Mouse (Mus musculus): Measurements from ENCODE around the gene Lat2.

The Lat2 gene

GRCm38 (mm10) chr5:134571730-134572507 is 42.9 kb downstream of the Lat2 start:
- DNase-seq (ENCODE audit: low read depth, low spot score), result peak; percentile 68

- no peak for DNase-seq (ENCODE audit: low read depth, low spot score)
Observed at GRCm38 (mm10) chr5:134568964-134569491, 45.8 kb downstream of the Lat2 start.

- peak; percentile 68 for DNase-seq (ENCODE audit: low read depth, low spot score)
Observed at GRCm38 (mm10) chr5:134568030-134568429, 46.8 kb downstream of the Lat2 start.

GRCm38 (mm10) chr5:134567445-134567844 is 47.4 kb downstream of the Lat2 start:
- DNase-seq (ENCODE audit: low read depth, low spot score), result no peak

- DNase-seq (ENCODE audit: low read depth, low spot score), result no peak
Observed at GRCm38 (mm10) chr5:134565696-134566095, 49.1 kb downstream of the Lat2 start.

DNA sequence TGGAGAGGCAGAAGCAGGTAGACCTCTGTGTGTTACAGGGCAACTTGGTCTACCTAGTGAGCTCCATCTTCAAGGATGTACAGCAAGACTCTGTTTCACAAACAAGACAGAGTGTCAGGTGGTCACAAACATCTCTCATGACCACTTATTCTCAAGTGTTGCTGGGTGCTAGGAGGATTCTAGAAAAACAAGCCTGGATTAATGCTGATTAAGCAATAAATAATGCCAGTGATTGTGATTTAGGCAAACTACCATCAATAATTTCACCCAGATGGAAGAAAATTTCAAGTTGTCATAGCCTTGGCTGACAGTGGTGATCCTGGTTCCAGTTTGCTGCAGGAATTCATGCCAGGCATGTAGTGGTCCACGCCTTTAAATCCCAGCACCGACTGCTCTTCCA is 50.6 kb downstream of the Lat2 start:
- no peak for DNase-seq (ENCODE audit: low read depth, low spot score)

DNA sequence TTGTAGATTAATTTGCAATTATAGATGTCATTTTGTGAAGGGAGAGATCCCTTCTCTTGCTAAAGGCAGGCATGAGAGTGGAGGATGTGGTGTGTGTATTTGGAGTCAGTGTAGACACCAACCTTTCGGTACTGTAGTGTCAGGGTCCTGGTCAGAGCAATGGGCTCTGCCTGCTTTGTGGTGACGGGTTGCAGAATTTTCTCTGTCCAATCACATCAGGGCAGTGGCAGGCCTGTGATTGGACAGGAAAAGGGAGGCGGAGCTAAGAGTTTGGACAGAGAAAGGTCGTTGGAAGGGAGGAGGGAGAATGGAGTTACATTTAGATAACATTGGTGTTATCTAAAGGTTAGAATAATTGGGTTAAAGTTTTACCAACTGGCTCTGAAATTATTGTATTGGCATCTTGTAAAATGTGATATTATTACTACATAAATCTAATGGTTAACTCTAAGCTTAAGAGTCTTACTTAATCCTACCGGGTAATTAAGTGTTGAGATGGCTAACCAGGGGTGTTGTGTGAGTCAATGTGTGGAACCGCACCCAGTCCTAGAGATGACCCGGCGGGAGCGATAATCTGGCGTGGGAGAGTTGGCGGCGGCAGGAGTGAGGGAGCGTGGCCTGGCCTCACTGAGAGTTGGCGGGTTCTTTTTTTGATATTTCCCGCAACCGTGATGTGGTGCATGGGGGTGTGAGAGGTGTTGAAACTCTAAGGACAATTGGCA is 54.2 kb downstream of the Lat2 start:
- DNase-seq (ENCODE audit: low read depth, low spot score), result peak; percentile 64

DNA sequence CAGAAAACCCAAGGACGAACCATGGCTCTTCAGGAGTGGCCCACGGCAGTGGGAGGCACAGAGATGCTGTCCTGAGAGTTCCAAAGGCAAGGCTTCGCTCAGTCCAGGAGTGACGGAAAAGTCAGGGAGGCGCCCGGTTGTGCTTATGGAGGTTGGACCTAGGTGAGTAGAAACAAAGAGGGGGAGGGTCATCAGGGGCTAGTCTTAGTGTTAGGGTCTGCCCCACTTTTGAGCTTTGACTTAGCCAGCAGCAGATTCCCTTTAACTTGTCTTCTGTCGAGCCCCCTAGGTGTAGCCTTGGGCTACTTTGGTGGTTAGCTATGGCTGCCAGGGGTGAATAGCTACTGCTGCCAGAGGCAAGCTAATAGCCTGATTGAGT is 54.8 kb downstream of the Lat2 start, which contains the start of gene Syna:
Gene Syna, minus strand, starts transcription at position 101 of the 379 bp plus-strand sequence.
- no peak for DNase-seq (ENCODE audit: low read depth, low spot score)

- no peak for DNase-seq (ENCODE audit: low read depth, low spot score)
Observed at GRCm38 (mm10) chr5:134555463-134556164, 59.2 kb downstream of the Lat2 start.

- DNase-seq (ENCODE audit: low read depth, low spot score), result no peak
Observed at GRCm38 (mm10) chr5:134553951-134554546, 60.8 kb downstream of the Lat2 start.

DNA sequence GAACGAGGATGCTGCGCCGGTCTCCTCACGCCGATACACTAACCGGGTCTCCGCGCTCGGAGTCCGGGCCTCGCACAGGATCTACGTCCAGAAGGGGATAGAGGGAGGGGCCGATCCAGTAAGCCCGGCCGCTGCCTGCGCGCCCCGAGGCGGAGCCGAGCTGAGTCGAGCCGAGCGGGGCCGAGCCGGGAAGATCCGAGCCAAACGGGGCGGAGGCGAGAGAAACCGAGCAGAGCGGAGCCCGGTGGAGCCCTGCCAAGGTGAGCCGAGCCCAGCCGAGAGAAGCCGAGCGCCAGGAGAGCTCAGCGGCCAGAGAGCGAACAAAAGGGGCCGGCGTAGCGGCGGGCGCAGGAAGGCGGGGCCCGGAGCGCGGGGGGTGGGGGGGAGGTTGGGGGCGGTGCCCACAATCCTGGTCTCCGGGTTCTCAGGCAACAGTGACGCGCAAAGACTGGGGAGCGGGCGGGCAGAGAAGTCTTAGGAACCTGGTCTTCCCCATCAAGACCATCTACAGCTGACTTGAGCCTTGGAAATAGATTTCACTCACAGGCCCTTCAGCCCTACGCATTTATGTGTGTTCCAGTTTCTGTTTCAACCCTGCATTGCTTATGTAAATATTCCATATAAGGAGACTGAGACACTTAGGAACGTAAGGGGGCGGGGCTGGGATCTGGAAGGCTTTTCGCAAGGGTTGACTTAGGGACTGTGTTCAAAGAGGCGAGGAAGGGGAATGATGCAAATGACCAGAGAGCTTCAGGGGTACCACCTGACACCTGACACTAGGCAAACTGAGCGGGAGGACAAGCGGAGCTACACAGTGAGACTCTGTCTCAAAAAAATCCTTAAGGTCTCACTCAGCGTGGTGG is 62.5 kb downstream of the Lat2 start, which contains the start of gene Clip2:
Gene Clip2, minus strand, starts transcription at position 325 of the 863 bp plus-strand sequence.
- peak; percentile 80 for DNase-seq (ENCODE audit: low read depth, low spot score)

DNA sequence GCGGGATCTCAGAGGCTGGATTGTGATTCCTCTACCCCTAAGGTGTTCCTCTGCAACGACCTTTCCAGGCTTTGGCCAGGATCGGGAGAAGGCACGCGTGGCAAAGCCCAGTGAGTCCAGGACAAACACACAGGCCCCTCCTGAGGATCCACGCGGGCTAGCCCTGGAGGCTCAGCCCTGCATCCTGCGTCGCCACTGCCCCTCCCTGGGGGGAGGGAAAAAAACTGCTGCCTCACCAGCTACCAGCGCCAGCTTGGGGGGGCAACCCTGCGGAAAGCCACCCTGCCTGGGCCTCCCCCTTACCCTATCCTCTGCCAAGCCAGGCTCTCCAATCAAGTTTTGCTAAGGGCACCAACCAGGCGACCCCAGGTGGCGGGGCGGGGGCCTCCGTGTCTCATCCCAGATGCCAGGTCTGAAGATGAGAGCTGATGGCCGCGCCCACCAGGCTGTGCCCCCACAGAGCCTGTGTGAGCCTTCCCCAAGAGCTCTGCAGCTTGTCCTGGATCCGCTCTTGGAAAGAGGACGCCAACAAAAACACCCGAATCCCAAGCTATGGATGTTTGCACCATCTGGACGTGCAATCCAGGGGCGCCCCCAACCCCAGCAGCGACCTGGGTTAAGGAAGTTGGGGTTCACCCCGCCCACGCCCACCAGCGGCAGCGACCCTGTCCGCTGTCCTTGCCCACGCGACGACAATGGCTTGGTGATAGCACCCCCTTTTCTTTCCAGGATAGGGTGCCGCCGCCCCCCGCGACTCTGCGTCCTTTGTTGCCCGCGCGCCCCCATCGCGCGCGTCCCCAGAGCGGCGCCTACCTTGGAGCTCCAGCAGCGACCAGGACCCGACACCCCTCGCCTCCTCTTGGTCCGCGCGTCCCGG is 63.4 kb downstream of the Lat2 start:
- no peak for DNase-seq (ENCODE audit: low read depth, low spot score)

DNA sequence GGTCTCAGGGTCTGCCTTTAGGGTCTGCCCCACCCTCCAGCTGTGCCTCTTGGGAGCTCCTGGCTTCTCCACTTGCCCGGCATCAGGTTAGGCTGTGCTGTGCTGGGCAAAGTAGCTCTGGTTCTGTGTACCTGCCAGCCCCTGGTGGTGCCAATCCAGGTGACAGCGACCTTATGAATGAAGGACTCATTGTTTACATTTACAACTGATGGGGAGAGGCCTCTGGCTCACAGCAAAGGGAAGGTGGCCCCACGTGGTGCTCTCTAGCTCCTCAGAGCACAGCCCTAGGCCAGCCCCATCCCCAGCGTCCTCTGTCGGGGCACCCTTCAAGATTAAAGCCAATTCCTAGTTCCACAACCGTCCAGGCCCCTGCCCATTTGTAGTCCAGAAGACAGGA is 64.0 kb downstream of the Lat2 start:
- DNase-seq (ENCODE audit: low read depth, low spot score), result no peak

Data from ES-CJ7 (cell line).